Mouse (Mus musculus) CH12.LX (cell line): ENCODE results near the gene Tmem266.

Experiments
- CTCF ChIP-seq, 2 experiments: IDR thresholded peaks in 1 of 2; conservative IDR thresholded peaks in 1 of 2; 2 replicates each; pipeline ENCODE4 v1.5.1; 2011 to 2012; ENCODE audit warnings: low read depth in 2 of 2, low read length in 2 of 2, improper control_type of control experiment in 1 of 2, inconsistent platforms in 1 of 2, mild to moderate bottlenecking in 1 of 2, moderate library complexity in 1 of 2
- POLR2A ChIP-seq: IDR thresholded peaks from 2 replicates; pipeline ENCODE4 v1.6.1; 2011; ENCODE audit warnings: low read depth, mild to moderate bottlenecking, improper control_type of control experiment, low read length

DNA sequence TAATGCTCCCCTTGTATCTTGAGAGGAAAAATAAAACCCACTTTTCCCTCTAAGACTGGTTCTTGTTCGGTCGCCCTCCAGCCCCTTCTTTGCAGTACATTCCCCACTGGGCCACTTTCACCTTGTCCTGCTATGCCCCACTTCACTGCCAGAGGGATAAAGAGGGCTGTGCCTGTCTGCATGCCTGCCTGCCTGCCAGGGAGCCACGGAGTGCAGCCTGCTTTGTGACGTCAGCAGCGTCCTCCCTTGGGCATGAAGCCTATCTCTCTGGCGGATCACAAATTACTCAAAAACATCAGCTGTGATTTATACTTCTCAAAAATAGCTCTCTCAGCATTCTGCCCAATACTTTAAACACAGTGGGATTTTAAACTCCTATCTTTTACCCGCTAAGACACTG, 6.2 kb downstream of the Tmem266 start:
- TF ChIP-seq CTCF (conservative IDR thresholded peaks at IDR 0.05 in 1 of 2, IDR thresholded peaks at IDR 0.05 in 1 of 2; ENCODE audit: low read depth in 2 of 2, low read length in 2 of 2): no peak
- TF ChIP-seq POLR2A: no peak
